Mouse (Mus musculus): Measurements from ENCODE around the gene Fam155a. TPM values are rescaled to one million over a fixed set of nuclear protein-coding genes. Genes with fewer than 3 reads are reported as not detected.

Fam155a gene
- polyA plus RNA-seq, 1 experiment from 2014 or later = 11.6 TPM

DNA sequence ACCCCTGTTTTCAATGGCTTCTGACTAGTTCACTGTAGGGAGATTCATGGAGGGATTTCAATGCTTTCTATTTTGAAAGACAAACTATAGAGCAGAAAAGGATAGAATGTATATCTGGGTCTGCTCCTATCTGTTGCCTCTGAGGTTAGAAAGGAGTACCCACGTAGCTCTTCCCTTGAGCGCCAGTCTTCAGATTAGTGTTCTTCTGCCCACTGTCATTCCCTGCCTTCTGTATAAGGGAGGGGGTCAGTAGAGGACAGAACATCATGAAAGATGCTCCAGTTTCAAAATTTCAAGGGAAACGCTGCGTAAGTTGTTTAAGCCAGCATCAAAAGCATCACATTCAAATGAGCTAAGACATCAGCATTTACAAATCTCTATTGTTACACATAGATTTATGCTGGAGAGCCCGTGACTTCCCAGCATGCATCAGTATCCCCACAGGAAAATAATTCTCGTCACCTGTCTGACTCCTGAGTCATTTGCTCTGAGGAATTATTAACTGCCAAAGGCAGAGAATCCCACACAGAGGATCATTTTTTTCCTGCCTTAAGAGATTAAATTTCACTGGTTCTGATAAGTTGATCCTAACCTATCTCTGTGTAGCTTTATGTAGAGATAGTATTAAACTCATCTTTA, 223.9 kb downstream of the Fam155a start:
- H3K27ac ChIP-seq = no peak overlapping the region
- no peak overlapping the region for H3K9ac ChIP-seq
- 60% methylated on average over 6 of the region's 6 CpGs for WGBS
- no peaks in the 10 kb centered on the region for H3K36me3 ChIP-seq
- ATAC-seq (ENCODE audit: low FRiP score, low read depth) = peak; percentile 56; the same call in 1 of the 2 replicates
- H3K4me2 ChIP-seq (replicated peaks) = no peak overlapping the region
- 0 out of 2 replicates have a peak, but pooled peaks cover 8% of the 10 kb centered on the region for H3K4me1 ChIP-seq
- H3K27me3 ChIP-seq (replicated peaks) = no peaks in the 10 kb centered on the region
- no peaks in the 10 kb centered on the region for H3K9me3 ChIP-seq
- H3K4me3 ChIP-seq = no peak overlapping the region

DNA sequence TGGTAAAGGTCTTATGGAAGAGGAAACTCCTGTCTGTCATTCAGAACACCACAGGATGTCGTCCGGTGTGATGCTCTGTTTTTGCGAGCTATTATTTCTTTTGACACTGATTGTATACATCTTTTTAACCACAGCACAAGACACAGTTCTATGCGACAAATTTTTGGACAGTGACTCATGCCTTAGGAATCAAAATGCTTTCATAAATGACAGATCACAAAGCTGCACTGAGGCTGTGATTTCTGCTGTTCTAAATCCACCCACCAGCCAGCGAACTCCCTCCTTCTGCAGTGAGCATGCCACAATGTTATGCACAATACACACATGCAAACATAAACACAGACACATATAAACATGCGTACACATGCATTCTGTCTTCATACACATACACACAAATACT, 224.5 kb downstream of the Fam155a start:
- H3K27me3 ChIP-seq (replicated peaks) = no peaks in the 10 kb centered on the region
- H3K4me3 ChIP-seq = no peak overlapping the region
- no peaks in the 10 kb centered on the region for H3K9me3 ChIP-seq
- ATAC-seq (ENCODE audit: low FRiP score, low read depth) = peak; percentile 53; the same call in 1 of the 2 replicates
- no peaks in the 10 kb centered on the region for H3K36me3 ChIP-seq
- no peak overlapping the region for H3K9ac ChIP-seq
- 0 out of 2 replicates have a peak, but pooled peaks cover 8% of the 10 kb centered on the region for H3K4me1 ChIP-seq
- no peak overlapping the region for H3K4me2 ChIP-seq (replicated peaks)
- 81% methylated on average over 6 of the region's 6 CpGs for WGBS
- no peak overlapping the region for H3K27ac ChIP-seq

DNA sequence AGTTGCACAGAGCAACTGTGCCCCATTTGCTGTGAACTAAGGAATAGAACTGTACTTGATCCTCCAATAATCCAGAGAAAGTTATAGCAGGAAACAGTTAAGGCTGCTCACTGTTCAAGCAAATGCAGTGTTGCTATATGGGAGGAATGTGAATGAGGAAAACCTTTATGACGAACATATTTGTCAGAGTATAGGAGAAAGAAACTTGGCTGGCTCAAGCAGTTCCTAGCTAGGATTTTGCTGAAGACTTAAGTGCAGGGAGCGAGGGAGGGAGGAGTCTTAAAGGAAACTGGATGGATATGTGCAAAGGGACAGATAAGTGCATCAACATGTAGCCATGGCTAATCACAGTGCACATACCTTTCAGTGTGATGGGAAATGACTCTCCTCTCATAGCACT, 225.3 kb downstream of the Fam155a start:
- H3K27me3 ChIP-seq (replicated peaks) = no peaks in the 10 kb centered on the region
- H3K27ac ChIP-seq = no peak overlapping the region
- H3K9me3 ChIP-seq = no peaks in the 10 kb centered on the region
- 86% methylated on average over 2 of the region's 2 CpGs for WGBS
- H3K4me2 ChIP-seq (replicated peaks) = no peak overlapping the region
- H3K36me3 ChIP-seq = no peaks in the 10 kb centered on the region
- 0 out of 2 replicates have a peak, but pooled peaks cover 8% of the 10 kb centered on the region for H3K4me1 ChIP-seq
- no peak overlapping the region for H3K9ac ChIP-seq
- ATAC-seq (ENCODE audit: low FRiP score, low read depth) = no peak
- H3K4me3 ChIP-seq = no peak overlapping the region

DNA sequence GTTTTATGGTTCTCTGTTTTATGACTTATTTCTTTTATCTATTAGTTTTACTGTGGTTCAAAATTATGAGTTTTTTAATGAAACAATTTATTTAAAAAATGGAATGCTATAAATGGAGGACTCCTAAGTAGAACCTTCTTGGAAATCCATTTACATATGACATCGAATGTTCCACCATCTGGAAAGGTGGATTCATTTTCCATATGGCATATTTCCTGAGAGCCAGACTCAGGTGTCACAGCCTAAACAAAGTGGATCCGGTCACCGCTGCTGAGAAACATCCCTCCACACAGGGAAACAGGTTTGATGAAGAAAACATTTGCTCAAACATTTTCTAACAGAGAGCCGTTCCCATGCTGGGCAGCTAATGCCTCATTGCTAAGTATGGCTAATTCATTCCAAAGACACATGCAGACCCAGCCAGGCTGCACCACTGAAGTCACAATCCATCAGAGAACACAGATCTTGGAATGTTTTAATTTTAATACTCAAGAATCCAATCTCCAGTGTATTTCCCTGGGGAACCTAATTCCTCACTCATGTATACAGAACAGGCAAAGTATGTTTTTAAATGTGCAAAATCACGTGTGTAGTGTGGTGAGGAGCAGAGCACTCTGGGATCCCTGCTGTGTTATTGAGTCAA, 235.1 kb downstream of the Fam155a start:
- no peak for ATAC-seq (ENCODE audit: low FRiP score, low read depth)
- H3K4me3 ChIP-seq = no peak overlapping the region
- H3K9me3 ChIP-seq = no peaks in the 10 kb centered on the region
- H3K27ac ChIP-seq = no peak overlapping the region
- H3K27me3 ChIP-seq (replicated peaks) = no peaks in the 10 kb centered on the region
- no peaks in the 10 kb centered on the region for H3K4me1 ChIP-seq
- H3K36me3 ChIP-seq = no peaks in the 10 kb centered on the region
- WGBS = 77% methylated on average over 5 of the region's 5 CpGs
- H3K9ac ChIP-seq = no peak overlapping the region
- no peak overlapping the region for H3K4me2 ChIP-seq (replicated peaks)

DNA sequence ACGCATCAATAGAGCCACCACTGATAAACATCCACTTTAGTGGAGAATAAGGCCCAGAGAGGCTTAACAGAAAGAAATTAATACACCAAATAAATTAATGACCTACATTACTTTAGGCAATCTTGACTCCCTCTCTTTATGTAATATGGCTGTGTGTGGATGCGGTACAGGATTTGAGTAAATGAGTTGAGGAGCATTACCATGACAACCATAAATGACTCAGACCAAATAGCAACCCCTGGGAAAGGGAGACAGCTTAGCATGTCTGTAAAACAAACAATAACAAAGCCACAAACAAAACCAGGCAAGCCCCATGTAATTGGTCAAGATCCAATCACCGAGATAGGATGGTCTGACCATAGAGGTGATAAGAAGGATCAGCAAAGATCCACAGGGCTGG, 244.4 kb downstream of the Fam155a start:
- H3K4me2 ChIP-seq (replicated peaks) = no peak overlapping the region
- H3K36me3 ChIP-seq = no peaks in the 10 kb centered on the region
- no peak for ATAC-seq (ENCODE audit: low FRiP score, low read depth)
- 83% methylated on average over 3 of the region's 3 CpGs for WGBS
- H3K27me3 ChIP-seq (replicated peaks) = no peaks in the 10 kb centered on the region
- no peak overlapping the region for H3K4me3 ChIP-seq
- no peaks in the 10 kb centered on the region for H3K9me3 ChIP-seq
- H3K27ac ChIP-seq = no peak overlapping the region
- H3K4me1 ChIP-seq = no peaks in the 10 kb centered on the region
- no peak overlapping the region for H3K9ac ChIP-seq

DNA sequence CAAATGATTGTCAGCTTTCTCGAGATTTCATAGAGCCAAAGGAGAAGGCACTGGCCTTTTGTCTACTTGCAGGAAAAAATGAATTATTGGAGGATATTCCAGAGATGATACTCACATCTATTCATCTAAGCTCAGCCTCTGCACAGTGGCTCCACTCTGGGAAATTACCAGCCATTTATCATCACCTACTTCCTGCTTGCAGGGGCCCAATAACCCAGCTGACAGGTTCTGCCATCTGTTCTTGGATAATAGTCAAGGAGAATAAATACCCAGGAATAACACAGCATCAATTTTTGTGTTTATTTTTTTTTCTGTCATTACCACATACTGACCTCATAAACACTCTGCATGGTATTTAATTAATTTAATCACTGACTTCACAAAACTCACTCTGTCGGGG, 249.4 kb downstream of the Fam155a start:
- Histone ChIP-seq H3K9me3 (no peaks in the 10 kb centered on the region), H3K4me3 (no peak overlapping the region), H3K4me2 (replicated peaks) (no peak overlapping the region), H3K27me3 (replicated peaks) (no peaks in the 10 kb centered on the region), H3K4me1 (no peaks in the 10 kb centered on the region), H3K27ac (no peak overlapping the region), H3K36me3 (no peaks in the 10 kb centered on the region), H3K9ac (no peak overlapping the region)
- ATAC-seq (ENCODE audit: low FRiP score, low read depth) = no peak
- 80% methylated on average over 2 of the region's 2 CpGs for WGBS

DNA sequence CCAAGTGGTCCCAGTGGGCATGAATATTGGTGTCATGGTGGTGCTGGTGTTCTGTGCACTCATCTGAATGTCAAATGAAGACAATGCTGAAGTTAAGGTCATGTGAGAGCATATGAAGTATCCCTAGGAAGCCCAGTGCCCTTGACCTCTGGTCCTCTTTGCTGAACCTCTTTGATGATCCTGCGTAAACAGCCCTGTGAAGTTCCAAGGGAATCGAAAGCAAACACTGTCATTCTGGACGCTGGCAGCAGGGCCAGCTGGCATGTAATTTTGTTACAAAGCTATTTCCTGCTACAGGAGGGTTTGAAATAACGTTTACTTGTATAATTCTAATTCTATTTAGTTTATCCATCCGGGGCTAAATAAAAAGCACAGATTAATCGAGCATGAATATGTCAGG, 270.2 kb downstream of the Fam155a start:
- H3K4me3 ChIP-seq = no peak overlapping the region
- H3K9me3 ChIP-seq = no peaks in the 10 kb centered on the region
- H3K27ac ChIP-seq = no peak overlapping the region
- 63% methylated on average over 6 of the region's 6 CpGs for WGBS
- ATAC-seq (ENCODE audit: low FRiP score, low read depth) = no peak
- no peaks in the 10 kb centered on the region for H3K36me3 ChIP-seq
- no peak overlapping the region for H3K9ac ChIP-seq
- no peak overlapping the region for H3K4me2 ChIP-seq (replicated peaks)
- no peaks in the 10 kb centered on the region for H3K4me1 ChIP-seq
- no peaks in the 10 kb centered on the region for H3K27me3 ChIP-seq (replicated peaks)

DNA sequence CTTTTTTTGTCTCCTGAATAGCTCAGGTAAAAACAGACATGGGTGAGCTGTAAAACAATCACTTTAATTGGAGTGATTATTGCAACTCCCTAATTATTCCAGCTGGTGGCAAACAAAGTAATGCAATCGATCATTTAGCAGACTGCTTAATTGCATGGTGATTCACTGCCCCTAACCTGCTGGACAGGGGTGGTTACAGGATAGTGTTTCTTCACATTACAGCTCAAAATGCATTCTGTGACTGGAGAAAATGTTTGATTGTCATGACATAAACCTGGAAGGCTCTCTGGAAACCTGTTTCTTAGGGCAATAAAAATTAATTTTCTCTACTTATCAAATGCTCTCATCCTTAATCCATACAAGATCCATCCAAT, 276.7 kb downstream of the Fam155a start:
- H3K4me1 ChIP-seq = no peaks in the 10 kb centered on the region
- no peak overlapping the region for H3K27ac ChIP-seq
- no peak overlapping the region for H3K9ac ChIP-seq
- H3K36me3 ChIP-seq = no peaks in the 10 kb centered on the region
- no peaks in the 10 kb centered on the region for H3K9me3 ChIP-seq
- no peaks in the 10 kb centered on the region for H3K27me3 ChIP-seq (replicated peaks)
- 14% methylated on average over 1 of the region's 1 CpGs for WGBS
- peak; percentile 29; the same call in 1 of the 2 replicates for ATAC-seq (ENCODE audit: low FRiP score, low read depth)
- no peak overlapping the region for H3K4me2 ChIP-seq (replicated peaks)
- H3K4me3 ChIP-seq = no peak overlapping the region

DNA sequence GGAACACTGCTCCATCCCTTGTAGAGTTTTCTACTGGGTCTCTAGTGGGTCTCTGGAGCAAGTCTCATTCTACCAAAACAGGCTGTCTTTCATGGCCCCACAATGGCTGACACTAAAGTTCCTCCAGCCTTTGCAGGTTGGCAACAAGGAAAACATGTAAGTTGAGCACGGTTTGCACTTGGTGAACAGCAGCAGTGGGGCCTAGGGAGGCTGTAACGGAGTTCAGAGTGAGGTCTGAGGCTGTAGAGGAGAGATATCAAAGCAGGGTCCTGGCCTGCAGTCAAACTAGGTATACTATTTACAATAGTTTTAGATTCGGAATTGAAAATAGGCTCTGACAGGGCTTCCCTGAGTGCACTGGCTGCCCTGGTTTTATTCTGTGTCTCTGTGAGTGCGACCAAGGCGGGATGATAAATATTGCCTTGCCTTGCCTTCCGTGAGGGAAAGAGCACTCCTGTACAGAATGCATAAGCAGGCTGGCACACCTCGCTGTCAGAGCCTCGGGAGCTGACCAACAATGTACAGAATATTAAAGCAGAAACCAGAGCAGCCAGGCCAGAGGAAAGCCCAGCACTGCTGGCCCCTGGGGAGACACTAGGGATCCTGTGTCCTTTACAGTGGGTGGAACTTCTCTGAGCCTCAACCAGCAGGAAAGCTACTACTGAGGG, 277.3 kb downstream of the Fam155a start:
- H3K4me2 ChIP-seq (replicated peaks) = no peak overlapping the region
- no peaks in the 10 kb centered on the region for H3K27me3 ChIP-seq (replicated peaks)
- no peaks in the 10 kb centered on the region for H3K9me3 ChIP-seq
- no peak overlapping the region for H3K4me3 ChIP-seq
- ATAC-seq (ENCODE audit: low FRiP score, low read depth) = peak; percentile 72
- 35% methylated on average over 8 of the region's 8 CpGs for WGBS
- no peaks in the 10 kb centered on the region for H3K4me1 ChIP-seq
- no peak overlapping the region for H3K27ac ChIP-seq
- no peak overlapping the region for H3K9ac ChIP-seq
- H3K36me3 ChIP-seq = no peaks in the 10 kb centered on the region

DNA sequence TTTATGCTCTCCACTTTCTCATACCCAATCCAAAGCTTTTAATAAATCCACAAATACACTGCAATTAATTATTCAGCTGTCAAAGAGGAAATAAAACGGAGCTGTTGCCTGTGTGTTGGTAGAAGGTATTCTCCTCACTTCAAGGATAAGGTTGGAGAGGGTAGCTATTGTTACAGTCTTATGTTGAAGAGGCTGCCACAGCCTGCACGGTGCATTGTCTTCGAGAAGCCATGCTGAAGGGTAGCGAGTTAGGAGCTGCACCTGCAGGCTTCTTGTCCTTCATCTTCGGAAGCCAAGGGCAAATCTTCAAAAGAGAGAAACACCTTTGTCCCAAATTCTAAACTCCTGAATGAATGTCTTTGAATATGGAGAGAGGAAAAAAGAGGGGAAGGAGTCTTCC, 288.4 kb downstream of the Fam155a start:
- Histone ChIP-seq H3K4me2 (replicated peaks) (no peak overlapping the region), H3K27ac (no peak overlapping the region), H3K4me1 (no peaks in the 10 kb centered on the region), H3K36me3 (no peaks in the 10 kb centered on the region), H3K4me3 (no peak overlapping the region), H3K27me3 (replicated peaks) (no peaks in the 10 kb centered on the region), H3K9ac (no peak overlapping the region), H3K9me3 (no peaks in the 10 kb centered on the region)
- ATAC-seq (ENCODE audit: low FRiP score, low read depth) = no peak
- 72% methylated on average over 5 of the region's 5 CpGs for WGBS

DNA sequence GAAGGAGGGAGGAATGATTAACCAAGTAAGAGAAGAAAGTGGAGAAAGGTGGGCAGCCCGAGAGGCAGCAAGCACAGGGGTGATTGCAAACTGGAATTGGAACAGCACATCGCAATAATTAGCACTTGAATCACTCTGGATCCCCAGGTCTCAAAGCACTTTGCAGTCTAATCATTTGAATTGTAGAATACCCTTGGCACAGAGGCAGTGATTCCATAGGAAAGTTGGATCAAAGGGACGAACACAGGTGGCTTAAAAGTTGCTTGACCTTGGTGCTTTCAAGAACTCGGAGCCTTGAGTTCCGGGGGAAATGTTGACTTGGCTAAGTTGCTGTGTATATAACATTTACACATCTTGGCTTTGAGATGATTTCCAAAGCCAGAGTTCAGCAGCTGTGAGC, 299.7 kb downstream of the Fam155a start:
- no peaks in the 10 kb centered on the region for H3K9me3 ChIP-seq
- WGBS = 63% methylated on average over 5 of the region's 5 CpGs

DNA sequence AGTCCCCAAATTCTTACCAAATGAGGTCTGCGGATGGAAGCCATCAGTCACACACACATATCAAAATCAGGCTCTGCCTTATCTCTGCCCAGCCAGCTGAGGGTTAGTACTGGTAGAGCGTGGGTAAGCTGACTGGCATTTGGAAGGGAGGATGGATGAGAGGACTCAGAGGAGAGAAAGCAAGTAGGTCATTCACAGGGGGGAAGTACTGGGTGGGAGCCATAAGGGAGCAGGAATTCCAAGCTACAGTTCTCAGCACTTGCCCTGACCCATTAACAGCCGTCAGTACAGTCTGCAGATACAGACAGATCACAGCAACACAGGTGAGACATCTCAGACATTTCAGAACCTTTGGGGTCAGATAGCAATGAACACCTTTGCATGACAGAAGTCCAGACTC, 300.8 kb downstream of the Fam155a start:
- WGBS = 89% methylated on average over 3 of the region's 3 CpGs
- ATAC-seq (ENCODE audit: low FRiP score, low read depth) = no peak
- no peak overlapping the region for H3K4me2 ChIP-seq (replicated peaks)
- no peaks in the 10 kb centered on the region for H3K36me3 ChIP-seq
- H3K27me3 ChIP-seq (replicated peaks) = no peaks in the 10 kb centered on the region
- H3K4me3 ChIP-seq = no peak overlapping the region
- no peaks in the 10 kb centered on the region for H3K9me3 ChIP-seq
- no peak overlapping the region for H3K9ac ChIP-seq
- H3K4me1 ChIP-seq = no peaks in the 10 kb centered on the region
- no peak overlapping the region for H3K27ac ChIP-seq

More for the DNA sequence above, 299.7 kb downstream of the Fam155a start:
- Histone ChIP-seq H3K36me3 (no peaks in the 10 kb centered on the region), H3K9ac (no peak overlapping the region), H3K4me2 (replicated peaks) (no peak overlapping the region), H3K4me1 (no peaks in the 10 kb centered on the region), H3K27ac (no peak overlapping the region), H3K4me3 (no peak overlapping the region), H3K27me3 (replicated peaks) (no peaks in the 10 kb centered on the region)
- ATAC-seq (ENCODE audit: low FRiP score, low read depth) = no peak
